Mouse (Mus musculus) splenic B cell, adult 2 months (primary cell): ENCODE results near the gene Tmem120b.
A peak's percentile ranks its signal among the peaks of the same experiment; 100 is the strongest.

Experiments used
- DNase-seq: peaks from one replicate; pipeline ENCODE4 v3.0.0-alpha.2; 2011; ENCODE audit warnings: low read depth, low spot score
- H3K27me3 ChIP-seq: 2 replicates; pipeline ENCODE4 v1.6.1; 2012; ENCODE audit warnings: mild to moderate bottlenecking, low read length, moderate library complexity, mixed read lengths; ENCODE audit not compliant: control insufficient read depth, poor library complexity, insufficient read depth, severe bottlenecking
- H3K36me3 ChIP-seq: 2 replicates; pipeline ENCODE4 v1.6.1; 2012; ENCODE audit warnings: mild to moderate bottlenecking, low read length, moderate library complexity, mixed read lengths; ENCODE audit not compliant: control insufficient read depth, poor library complexity, insufficient read depth, severe bottlenecking

The Tmem120b gene

GRCm38 (mm10) chr5:123120624-123121215, 52.5 kb downstream of the Tmem120b start:
- DNase-seq, result no peak
- H3K27me3 ChIP-seq, result no peaks in the 10 kb centered on the region

GRCm38 (mm10) chr5:123122181-123122580, 54.0 kb downstream of the Tmem120b start:
- Histone ChIP-seq H3K36me3 (peaks cover 4% of the 10 kb centered on the region), H3K27me3 (no peaks in the 10 kb centered on the region)
- peak; percentile 63 for DNase-seq

More at GRCm38 (mm10) chr5:123120624-123121215, 52.5 kb downstream of the Tmem120b start:
- H3K36me3 ChIP-seq, result peaks cover 4% of the 10 kb centered on the region

DNA sequence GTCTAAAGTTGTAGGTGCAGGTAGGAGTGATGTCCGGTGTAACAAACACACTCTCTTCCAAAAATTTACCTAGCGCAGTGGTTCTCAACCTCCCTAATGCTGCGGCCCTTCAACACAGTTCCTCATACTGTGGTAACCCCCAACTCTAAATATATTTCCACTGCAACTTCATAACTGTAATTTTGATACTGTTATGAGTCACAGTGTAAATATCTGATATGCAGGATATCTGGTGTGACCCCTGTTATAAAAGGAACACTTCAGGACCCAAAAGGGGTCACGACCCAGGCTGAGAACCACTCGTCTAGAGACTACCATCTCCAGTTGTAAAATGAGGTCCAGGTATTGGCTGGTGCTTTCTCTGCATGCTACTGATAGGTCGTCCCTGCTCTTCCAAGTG, 56.9 kb downstream of the Tmem120b start:
- Histone ChIP-seq H3K27me3 (no peaks in the 10 kb centered on the region), H3K36me3 (peaks cover 4% of the 10 kb centered on the region)
- DNase-seq, result no peak

DNA sequence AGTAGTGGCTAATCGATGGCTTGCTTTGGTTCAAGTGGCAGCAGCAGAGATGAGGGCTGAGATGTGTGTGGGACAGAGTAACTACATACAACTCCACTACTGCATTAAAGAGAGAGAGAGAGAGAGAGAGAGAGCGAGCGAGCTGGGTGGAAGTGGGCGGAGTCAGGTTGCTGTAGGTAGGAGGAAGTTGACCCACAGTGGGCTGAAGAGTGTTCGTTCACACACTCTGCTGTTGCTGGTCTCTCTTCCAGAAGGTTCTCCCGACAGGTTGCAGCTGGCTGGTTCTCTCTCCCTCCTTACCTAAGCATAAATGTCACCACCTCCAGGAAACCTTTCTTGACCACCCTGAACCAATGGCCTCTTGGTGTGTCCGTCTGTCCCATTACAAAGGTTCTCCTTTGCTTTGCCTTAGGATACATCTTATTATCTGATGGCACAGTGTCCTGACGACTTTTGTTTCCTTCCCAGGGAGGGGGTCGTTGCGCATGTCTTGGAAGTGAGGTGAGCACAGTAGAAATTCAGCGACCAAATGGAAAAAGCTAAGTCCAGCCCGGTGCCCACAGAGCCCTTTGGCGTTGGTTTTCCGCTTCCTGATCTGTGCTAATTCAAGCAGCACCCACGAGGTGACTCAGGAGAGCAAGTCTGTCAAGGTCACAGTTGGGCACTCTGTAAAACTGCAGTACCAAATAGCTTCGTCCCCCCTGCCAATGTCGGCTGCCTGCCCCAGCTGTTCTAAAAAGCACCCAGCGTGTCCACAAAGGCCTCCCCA, 57.6 kb downstream of the Tmem120b start:
- DNase-seq, result peak; percentile 90
- peaks cover 4% of the 10 kb centered on the region for H3K36me3 ChIP-seq
- H3K27me3 ChIP-seq, result no peaks in the 10 kb centered on the region

DNA sequence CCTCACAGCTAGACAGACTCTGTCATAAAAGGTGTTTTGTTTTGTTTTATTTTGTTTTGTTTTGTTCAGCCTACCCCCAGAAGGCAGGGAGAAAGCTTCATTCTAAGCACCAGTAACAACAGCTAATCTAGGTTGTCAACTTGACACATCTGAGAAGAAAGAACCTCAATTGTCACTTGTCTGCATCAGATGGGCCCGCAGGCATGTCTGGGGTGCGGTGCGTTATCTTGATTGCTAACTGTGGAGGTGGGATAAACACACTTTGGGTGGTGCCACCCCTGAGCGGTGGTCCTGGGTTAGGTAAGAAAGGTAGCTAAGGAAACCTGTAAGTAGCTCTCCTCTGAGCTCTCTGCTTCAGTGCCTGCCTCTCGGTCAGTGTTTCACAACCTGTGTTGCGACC, 58.8 kb downstream of the Tmem120b start:
- peaks cover 4% of the 10 kb centered on the region for H3K36me3 ChIP-seq
- H3K27me3 ChIP-seq, result no peaks in the 10 kb centered on the region
- no peak for DNase-seq

DNA sequence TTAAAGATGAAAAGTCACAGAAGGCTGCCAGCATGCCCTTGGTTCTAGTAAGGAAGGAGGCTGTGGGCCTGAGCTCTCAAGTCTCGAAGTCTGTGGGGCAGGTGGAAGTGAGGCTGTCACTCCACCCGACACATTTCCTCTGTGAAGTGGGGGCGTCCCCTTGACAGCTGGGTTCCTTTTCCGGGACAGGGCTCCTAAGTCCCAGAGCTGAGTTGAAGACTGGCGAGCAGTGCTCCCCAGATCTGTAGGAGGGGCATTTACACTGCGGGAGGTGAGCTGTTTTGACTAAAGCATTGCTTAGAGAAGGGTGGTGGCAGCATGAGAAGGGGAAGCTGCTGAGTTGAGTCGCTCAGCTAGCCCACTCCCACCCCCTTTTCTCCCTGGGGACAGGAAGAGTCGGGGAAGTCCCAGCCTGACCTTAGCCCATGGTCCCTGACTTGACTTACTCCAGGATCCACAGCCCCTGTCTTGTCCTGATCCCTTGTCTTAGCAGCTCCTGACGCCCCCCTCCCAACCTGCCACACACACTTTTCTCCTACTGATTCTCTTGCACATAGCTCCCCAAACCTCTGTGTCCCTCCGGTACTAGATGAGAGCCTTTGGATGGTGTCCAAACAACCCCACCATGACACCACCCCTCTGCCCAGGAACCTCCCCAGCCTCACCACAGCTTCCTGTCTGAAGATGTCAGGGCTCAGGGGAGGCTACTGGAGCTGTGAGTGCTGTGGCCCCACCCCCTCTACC, 60.4 kb downstream of the Tmem120b start:
- peaks cover 2% of the 10 kb centered on the region; the same call in 1 of the 2 replicates for H3K36me3 ChIP-seq
- no peaks in the 10 kb centered on the region for H3K27me3 ChIP-seq
- peak; percentile 96 for DNase-seq

DNA sequence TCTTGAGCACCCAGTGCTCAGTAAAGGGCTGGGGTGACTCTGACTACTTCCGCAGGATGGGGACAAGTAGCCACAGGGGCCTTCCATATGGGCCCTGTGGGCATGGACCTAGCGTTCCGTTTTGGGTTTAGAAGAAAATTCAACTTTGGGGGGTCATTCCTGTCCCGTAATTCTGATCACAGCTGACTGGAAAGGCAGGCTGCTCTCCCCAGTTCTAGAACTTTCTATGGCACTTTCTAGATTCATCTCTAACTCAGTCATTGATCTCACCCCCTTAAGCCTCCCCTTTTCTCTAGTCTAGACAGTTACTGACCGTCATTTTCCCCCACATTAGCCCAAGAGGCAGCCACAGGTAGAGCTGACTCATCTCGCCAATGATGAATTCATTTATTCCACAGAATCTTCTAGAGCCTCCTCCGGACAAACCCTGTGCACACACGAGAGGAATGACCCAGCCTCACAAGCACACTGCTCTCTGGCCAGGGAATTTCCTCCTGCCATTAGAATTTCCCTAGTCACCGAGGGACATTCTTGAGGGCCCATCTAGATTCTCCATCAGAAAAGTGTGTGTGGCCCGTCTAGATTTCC, 61.0 kb downstream of the Tmem120b start:
- no peak for DNase-seq
- Histone ChIP-seq H3K27me3 (no peaks in the 10 kb centered on the region), H3K36me3 (peaks cover 5% of the 10 kb centered on the region)

DNA sequence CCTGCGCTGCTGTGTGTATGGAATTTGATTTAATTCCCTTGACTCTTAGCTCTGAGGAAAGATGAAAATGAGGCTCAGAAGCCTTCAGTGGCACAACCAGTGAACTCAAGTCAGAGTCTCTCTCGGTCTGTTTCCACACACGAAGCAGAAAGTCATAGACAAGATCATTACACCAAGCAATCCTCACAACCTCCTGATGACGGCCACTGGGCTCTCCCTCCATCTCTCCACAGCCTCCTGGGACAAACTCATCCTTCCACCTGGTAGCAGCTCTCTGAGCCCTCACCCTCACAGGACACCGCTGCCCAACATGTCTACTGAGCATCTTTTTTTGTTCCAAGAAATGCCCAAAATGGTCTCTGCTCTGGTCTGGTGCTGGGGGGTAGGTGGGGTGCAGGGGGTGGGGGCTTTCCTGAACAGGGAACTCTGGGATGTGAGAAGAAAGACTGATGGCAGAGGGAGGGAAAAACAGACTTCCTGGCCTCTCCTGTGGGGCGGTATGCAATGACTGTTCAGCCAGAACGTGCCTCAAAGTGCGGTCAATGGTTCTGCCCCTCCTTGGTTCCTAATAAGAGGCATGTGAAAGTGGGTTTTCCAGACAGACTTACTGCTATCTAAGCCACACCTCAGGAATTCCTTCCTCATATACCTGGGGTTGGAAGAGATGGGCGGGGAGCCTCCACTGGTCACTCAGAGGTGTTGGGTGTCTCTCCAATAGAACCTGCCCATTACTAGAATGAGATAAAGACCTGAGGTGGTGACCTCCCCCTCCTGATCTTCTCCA, 62.0 kb downstream of the Tmem120b start:
- DNase-seq, result no peak
- Histone ChIP-seq H3K36me3 (peaks cover 5% of the 10 kb centered on the region), H3K27me3 (no peaks in the 10 kb centered on the region)

GRCm38 (mm10) chr5:123130814-123131148, 62.6 kb downstream of the Tmem120b start:
- H3K27me3 ChIP-seq, result no peaks in the 10 kb centered on the region
- H3K36me3 ChIP-seq, result peaks cover 5% of the 10 kb centered on the region

GRCm38 (mm10) chr5:123132308-123133071, 64.3 kb downstream of the Tmem120b start, which contains the start of gene Rhof:
Rhof (minus strand) TSS chr5:123132692.
- DNase-seq, result peak; percentile 96
- H3K36me3 ChIP-seq, result peaks cover 5% of the 10 kb centered on the region
- no peaks in the 10 kb centered on the region for H3K27me3 ChIP-seq

More at GRCm38 (mm10) chr5:123130814-123131148, 62.6 kb downstream of the Tmem120b start:
- no peak for DNase-seq

DNA sequence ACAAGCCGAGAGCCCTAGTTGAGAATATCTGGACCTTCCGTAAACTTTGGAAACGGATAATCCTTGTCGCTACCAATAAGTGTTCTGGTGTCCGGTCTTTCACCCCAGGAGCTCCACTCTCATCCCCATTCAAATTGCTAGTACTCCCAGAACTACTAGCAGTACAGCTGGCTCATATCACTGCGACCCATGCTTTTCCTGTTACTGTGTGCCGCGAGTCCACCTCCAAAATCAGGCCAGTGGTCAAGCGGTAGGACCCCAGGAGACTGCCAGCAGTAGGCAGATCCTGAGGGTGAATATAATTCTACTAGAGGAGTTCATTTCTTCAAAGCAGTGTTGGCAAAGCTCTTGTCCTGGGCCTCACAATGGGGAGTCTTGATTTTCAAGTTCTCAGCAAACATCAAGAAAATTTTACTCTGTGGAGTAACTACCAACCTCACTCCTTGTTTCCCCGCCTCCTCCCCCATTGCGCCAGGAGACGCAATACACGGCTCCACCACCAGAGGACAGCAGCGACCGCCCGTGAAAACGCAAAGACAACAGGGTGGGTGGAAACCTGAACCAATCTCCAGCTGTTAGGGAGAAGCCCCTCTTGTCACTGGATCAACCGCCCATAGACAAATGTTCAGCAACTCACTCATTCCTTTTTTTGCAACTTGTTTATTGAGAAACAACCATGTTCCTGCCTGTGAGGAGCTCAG, 65.0 kb downstream of the Tmem120b start:
- DNase-seq, result peak; percentile 91
- Histone ChIP-seq H3K27me3 (no peaks in the 10 kb centered on the region), H3K36me3 (peaks cover 5% of the 10 kb centered on the region)

GRCm38 (mm10) chr5:123133784-123134143, 65.5 kb downstream of the Tmem120b start:
- no peaks in the 10 kb centered on the region for H3K27me3 ChIP-seq
- peaks cover 5% of the 10 kb centered on the region for H3K36me3 ChIP-seq
- DNase-seq, result no peak

DNA sequence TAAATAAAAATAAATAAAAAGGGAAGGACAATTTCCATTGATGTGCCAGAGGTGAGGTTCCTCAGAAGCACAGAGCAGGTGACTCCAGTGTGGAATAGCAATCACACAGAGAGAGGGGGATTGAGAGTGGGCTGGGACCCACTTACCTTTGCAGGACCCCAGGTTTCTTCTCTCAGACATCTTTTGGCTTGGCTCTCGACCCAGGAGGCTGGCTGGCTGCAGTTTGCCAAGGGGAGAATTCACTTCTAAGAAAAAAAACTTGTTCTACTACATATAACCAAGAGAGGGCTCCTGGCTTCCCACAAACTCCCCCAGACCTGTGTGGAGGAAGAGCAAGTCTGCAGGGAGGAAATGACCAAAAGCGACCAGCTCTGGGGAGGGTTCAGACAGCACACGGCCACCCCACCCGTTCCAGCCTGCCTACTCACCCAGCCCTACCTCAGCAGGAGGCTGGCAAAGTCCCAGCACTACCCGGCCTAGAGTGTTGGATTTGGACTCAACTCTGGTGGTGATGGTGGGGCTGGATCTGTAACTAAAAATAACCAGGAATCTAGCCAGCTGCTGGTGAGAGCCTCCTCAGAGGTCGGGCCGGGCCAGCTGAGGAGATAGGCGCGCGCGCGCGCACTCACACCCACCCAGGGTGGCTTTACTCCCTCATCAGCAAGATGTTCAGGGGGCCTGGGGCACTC, 66.1 kb downstream of the Tmem120b start:
- DNase-seq, result no peak
- Histone ChIP-seq H3K27me3 (no peaks in the 10 kb centered on the region), H3K36me3 (peaks cover 5% of the 10 kb centered on the region)
